Mouse (Mus musculus): ENCODE measurements at regions not wholly inside any gene's neighbourhood (a gene's known extent, or its start where the extent isn't known, plus 50 kb on each side); places are given as distances from the start of the nearest gene placed in this dataset.
A peak's percentile ranks its signal among the peaks of the same experiment; 100 is the strongest.

DNA sequence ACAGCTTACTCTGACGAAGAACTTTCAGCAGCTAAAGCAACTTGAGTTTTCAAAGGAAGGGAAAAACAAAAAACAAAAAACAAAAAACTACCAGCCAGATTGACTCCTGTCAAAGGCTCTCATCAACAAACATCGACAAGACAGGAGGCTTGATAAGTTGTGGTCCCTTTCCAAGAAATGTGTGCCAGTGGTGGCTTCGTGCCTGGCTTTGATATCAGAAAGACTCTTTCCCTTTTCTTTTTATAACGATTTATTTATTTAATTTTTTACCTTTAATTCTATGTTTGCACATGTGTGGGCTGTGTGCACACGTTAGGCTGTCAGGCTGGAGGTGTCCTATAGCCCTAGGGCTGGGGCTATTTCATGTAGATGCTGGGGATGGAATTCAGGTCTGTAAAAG lies 60.4 kb downstream of the Dact1 start:
- no peak for DNase-seq

DNA sequence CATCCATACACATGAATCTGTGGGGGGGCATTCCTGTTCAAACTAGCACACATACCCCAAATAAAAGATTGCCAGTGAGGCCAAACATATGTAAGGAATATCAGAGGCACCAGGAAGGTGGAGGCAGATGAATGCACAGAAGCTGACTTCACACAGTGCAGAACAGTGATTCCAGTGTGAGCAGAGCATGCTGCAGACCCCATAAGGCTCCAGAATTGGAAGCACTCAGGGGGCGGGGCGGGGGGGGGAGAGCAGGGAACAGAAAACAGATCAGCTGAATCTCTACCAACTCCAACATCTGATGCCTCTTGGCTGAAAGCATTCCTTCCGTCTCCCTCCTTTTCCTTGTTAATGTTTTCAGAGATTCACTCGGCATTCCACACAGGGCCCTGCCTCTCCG lies 62.3 kb downstream of the Dact1 start:
- DNase-seq: no peak

- DNase-seq: no peak
These were observed 63.9 kb downstream of the Dact1 start for GRCm38 (mm10) chr12:71373633-71374032.

DNA sequence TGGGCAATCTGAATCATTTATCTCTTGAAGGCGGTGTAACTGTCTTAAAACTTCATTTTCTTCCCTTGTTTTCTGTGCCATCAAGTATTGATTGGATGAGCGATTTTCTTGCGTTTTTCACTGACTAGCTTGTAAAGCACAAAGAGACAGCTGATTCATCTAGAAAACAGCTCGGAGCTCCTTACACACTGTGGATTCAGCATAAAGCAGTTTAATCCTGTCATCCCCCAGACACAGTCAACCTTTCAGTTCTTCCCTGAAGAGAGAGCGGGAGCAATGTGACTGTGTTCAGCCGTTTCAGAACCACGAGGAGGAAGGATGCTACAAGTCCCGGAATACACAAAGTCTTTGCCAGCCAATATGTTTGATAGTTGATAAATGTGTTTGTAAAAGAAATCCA lies 66.8 kb downstream of the Dact1 start:
- no peak for DNase-seq

- no peak for DNase-seq
These were observed 67.3 kb downstream of the Dact1 start for GRCm38 (mm10) chr12:71376966-71377365.

GRCm38 (mm10) chr12:71379626-71380423 lies 70.1 kb downstream of the Dact1 start:
- DNase-seq: no peak

DNA sequence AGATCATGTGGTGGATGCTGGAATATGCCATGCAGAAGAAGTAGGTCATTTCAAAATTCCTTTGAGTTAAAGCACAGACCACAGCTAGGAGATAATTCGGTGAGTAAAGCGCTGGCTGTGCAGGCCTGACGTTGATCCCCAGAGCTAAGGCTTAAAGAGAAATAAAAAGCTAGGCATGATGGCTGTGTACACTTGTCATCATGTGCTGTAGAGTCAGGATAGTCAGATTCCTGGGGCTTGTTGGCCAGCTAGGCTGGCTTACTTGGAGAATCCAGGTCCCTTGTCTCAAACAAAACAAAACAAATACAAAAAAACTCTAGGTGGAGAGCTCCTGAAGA lies 70.7 kb downstream of the Dact1 start:
- no peak for DNase-seq

DNA sequence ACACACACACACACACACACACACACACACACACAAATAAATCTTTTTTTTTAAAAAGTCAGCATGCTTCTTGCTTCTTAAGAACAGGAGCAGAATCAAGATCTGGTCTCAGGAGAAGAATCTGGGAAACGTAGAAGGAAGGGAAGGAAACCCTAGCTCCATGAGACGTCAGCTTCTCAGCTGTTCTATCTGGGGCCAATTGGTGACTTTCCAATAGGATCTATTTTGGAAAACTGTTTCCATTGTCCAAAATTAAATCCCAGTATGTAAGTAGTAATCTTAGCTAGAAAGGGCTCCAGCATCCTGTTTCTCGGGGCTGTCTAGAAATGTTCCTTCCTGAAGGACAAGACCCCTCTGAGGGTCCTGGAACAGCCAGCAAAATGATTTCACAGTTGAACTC lies 76.6 kb downstream of the Dact1 start:
- DNase-seq: no peak

DNA sequence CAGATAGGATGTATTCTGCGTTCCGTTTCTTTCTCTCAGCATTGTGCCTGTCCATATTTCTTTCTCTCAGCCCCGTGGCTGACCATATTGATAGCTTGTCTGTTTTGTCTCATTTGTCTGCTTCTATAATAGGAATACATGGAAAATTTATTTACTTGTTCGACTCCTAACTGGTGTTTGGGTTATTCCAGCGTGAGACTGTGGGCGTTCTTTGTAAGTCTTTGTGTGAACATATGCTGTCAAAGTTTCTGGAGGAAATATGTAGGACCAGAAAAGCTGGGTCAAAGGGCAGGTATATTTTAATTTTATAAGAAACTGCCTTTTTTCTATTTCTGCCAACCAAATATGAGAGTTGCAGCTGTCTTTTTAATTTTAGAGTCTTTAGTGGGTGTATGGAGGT lies 81.8 kb downstream of the Dact1 start:
- DNase-seq: no peak

- DNase-seq: no peak
These were observed 84.1 kb downstream of the Dact1 start for GRCm38 (mm10) chr12:71393752-71394151.

DNA sequence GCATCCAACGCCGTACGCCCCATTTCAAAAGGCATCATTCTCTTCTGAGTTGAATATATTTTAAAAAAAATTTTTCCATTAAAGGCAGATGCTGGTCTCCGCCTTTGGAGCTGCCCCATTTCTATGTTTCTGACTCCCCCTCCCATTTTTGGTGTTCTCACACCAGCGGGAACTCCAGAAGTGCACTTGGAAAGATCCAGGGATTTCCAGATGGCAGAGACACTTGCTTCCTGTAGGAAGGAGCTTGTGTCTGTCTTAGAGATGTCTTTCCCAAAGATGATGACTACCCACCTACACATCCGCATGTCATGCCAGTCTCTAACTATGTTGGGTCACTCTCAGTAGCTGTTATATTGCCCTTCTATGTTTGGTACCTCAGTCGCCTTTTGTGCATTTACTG lies 87.8 kb downstream of the Dact1 start:
- DNase-seq: no peak

DNA sequence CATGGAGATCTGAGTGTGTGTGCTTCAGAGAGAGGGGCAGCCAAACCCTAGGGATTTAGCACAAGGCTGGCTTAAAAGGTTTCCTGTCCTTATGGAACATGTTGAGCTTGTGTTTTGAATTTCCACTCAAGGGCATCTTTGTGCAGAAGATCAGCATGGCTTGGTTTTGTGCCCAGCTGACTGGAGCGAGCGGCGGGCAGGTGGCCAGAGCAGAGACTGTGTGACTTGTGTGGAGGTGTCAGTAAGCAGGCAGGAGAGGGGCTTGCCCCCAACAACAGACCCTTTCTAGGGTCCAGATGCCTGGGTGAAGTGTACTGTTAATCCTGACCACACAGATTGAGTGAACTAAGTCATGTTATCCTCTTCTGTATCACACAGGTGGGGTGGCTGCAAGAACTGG lies 89.0 kb downstream of the Dact1 start:
- peak; percentile 43 for DNase-seq

GRCm38 (mm10) chr12:71400201-71400600 lies 90.5 kb downstream of the Dact1 start:
- DNase-seq: no peak

- DNase-seq: no peak
These were observed 92.1 kb downstream of the Dact1 start for GRCm38 (mm10) chr12:71401621-71402416.

GRCm38 (mm10) chr12:71407294-71407693 lies 97.6 kb downstream of the Dact1 start:
- no peak for DNase-seq

- no peak for DNase-seq
These were observed 98.8 kb downstream of the Dact1 start for GRCm38 (mm10) chr12:71408396-71409050.

GRCm38 (mm10) chr12:71412331-71412730 lies 102.6 kb downstream of the Dact1 start:
- no peak for DNase-seq

GRCm38 (mm10) chr12:71416968-71417367 lies 107.3 kb downstream of the Dact1 start:
- DNase-seq: no peak

DNA sequence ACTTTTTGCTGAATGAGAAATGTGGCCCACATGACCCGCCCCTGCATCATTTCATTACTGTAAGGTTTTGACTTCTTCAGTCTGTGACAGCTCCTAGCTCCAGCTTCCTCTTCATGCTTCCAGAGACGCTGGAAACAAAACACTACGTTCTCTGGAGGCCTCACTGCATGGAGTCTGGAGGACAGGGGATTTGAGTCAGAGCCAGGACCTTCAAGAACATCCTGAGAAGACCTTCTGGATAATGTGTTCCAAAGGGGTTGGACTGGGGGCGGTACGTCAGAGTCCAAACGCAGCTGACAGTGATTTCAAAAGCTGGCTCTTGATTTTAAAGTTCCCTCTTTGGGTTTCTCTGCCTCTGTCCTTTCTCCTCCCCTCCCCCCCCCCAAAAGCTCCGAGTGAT lies 108.5 kb downstream of the Dact1 start:
- DNase-seq: no peak

- DNase-seq: no peak
These were observed 109.5 kb downstream of the Dact1 start for GRCm38 (mm10) chr12:71419161-71419560.

DNA sequence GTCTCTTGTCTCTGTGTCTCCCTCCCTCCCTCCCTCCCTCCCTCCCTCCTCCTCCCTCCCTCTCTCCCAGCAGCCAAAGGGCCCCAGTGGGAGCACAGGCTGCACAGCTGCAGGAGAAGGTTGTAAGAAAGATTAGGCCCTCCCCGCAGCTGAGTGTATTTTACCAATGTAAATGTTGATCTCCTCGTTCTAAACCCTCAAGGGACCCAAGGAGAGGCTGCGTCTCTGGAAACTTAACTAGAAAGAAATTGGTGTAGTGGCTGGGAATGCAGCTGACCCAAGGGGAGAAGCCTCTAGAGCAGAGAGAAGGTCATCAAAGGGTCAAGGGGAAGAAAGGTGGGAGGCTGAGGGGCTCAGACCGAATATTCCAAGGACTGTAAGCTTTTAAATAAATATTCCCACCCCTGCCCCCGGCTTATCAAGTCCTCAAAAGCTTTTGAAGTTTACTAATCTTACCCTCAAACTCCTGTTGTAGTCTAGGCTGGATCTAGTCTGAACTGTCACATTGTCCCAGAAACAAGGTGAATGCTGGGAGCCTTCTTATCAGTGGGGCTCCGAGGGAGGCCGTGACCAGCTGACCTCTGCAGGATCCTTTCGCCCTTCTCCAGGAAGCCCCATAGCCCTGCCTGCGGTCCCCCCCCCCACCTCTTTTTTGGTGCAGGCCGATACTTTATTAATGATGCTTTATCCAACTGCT lies 116.5 kb downstream of the Dact1 start:
- no peak for DNase-seq

DNA sequence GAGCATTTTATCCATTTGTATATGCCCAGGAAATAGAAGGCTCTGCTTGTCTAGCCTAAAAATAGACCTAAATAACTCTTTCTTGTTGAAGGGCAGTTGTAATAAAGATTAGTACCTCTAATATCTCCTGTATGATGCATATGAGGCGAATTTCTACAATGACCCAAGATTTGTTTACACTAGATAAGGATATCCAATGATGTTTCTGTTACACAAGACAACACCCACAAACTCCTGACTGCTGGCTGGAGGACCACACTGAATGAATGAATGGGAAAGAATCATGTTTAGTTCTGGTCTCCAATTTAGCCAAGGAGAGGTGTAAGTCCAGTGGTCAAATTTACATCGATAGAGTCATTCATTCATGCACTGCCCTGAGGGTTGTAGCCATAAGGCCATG lies 118.3 kb downstream of the Dact1 start:
- no peak for DNase-seq

DNA sequence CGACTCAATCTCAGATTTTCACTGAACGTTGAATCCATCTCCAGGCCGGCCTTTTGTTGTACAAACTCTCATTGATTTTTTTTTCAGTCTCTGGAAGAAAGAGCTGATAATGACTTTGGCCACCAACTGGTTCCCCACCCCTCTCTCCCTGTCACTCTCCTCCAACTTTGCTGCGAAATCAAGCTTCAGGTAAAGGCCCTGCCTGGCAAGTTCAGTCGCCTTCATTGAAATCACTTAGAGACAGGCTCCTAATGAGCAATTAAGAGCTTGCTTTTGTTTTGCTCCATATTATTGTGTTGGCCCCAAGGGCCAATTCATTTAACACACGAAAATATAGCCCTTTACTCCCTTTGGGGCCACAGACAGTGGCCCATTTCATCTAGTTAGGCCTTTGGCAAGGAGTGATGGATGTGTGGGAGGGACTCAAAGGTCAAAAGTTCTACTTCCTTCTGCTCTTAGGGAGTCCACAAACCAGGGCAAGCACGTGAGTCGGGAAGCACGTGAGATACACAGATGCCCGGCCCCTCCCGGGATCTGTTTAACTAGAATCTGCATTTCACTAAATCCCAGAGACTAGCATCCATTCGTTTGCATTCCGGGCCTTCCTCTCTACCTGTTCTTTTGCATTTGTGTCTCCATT lies 120.0 kb downstream of the Dact1 start:
- DNase-seq: no peak

Measured in right cerebral cortex, postnatal 4 days (tissue).